Mouse (Mus musculus): ENCODE measurements around the gene Atp2b2. TPM values are rescaled to one million over a fixed set of nuclear protein-coding genes. Genes with fewer than 3 reads are reported as not detected.

Atp2b2 gene
- polyA plus RNA-seq, 1 experiment, result not detected

GRCm38 (mm10) chr6:113884806-113885205, 157.6 kb downstream of the Atp2b2 start:
- no peak for TF ChIP-seq CTCF (IDR thresholded peaks at IDR 0.05; ENCODE audit: low read depth, low read length)
- TF ChIP-seq POLR2A (IDR thresholded peaks at IDR 0.05; ENCODE audit: borderline replicate concordance, low read depth, low read length), result no peak
- no peak overlapping the region for H3K4me3 ChIP-seq (ENCODE audit: insufficient read depth, low read length)
- H3K4me1 ChIP-seq (ENCODE audit: control insufficient read depth, insufficient read depth, low read length), result no peaks in the 10 kb centered on the region
- no peak overlapping the region for H3K27ac ChIP-seq (ENCODE audit: insufficient read depth, low read depth, low read length)

- no peak overlapping the region for H3K27ac ChIP-seq (ENCODE audit: insufficient read depth, low read depth, low read length)
- no peak overlapping the region for H3K4me3 ChIP-seq (ENCODE audit: insufficient read depth, low read length)
- no peaks in the 10 kb centered on the region for H3K4me1 ChIP-seq (ENCODE audit: control insufficient read depth, insufficient read depth, low read length)
- TF ChIP-seq CTCF (IDR thresholded peaks at IDR 0.05; ENCODE audit: low read depth, low read length), result no peak
- no peak for TF ChIP-seq POLR2A (IDR thresholded peaks at IDR 0.05; ENCODE audit: borderline replicate concordance, low read depth, low read length)
These were observed 159.2 kb downstream of the Atp2b2 start for GRCm38 (mm10) chr6:113883225-113883624.

- no peaks in the 10 kb centered on the region for H3K4me1 ChIP-seq (ENCODE audit: control insufficient read depth, insufficient read depth, low read length)
- H3K4me3 ChIP-seq (ENCODE audit: insufficient read depth, low read length), result no peak overlapping the region
- H3K27ac ChIP-seq (ENCODE audit: insufficient read depth, low read depth, low read length), result no peak overlapping the region
- no peak for TF ChIP-seq POLR2A (IDR thresholded peaks at IDR 0.05; ENCODE audit: borderline replicate concordance, low read depth, low read length)
These were observed 160.0 kb downstream of the Atp2b2 start for GRCm38 (mm10) chr6:113882396-113882795.

GRCm38 (mm10) chr6:113881561-113882243, 160.7 kb downstream of the Atp2b2 start:
- TF ChIP-seq POLR2A (IDR thresholded peaks at IDR 0.05; ENCODE audit: borderline replicate concordance, low read depth, low read length), result no peak
- no peak for TF ChIP-seq CTCF (IDR thresholded peaks at IDR 0.05; ENCODE audit: low read depth, low read length)
- H3K4me3 ChIP-seq (ENCODE audit: insufficient read depth, low read length), result no peak overlapping the region
- H3K4me1 ChIP-seq (ENCODE audit: control insufficient read depth, insufficient read depth, low read length), result no peaks in the 10 kb centered on the region
- no peak overlapping the region for H3K27ac ChIP-seq (ENCODE audit: insufficient read depth, low read depth, low read length)

- Histone ChIP-seq H3K4me3 (ENCODE audit: insufficient read depth, low read length) (no peak overlapping the region), H3K4me1 (ENCODE audit: control insufficient read depth, insufficient read depth, low read length) (no peaks in the 10 kb centered on the region), H3K27ac (ENCODE audit: insufficient read depth, low read depth, low read length) (no peak overlapping the region)
- TF ChIP-seq POLR2A (IDR thresholded peaks at IDR 0.05; ENCODE audit: borderline replicate concordance, low read depth, low read length), result no peak
- TF ChIP-seq CTCF (IDR thresholded peaks at IDR 0.05; ENCODE audit: low read depth, low read length), result no peak
These were observed 163.0 kb downstream of the Atp2b2 start for GRCm38 (mm10) chr6:113879366-113879765.

- H3K4me1 ChIP-seq (ENCODE audit: control insufficient read depth, insufficient read depth, low read length), result no peaks in the 10 kb centered on the region
- TF ChIP-seq CTCF (IDR thresholded peaks at IDR 0.05; ENCODE audit: low read depth, low read length) (no peak), POLR2A (IDR thresholded peaks at IDR 0.05; ENCODE audit: borderline replicate concordance, low read depth, low read length) (no peak)
- H3K4me3 ChIP-seq (ENCODE audit: insufficient read depth, low read length), result no peak overlapping the region
- no peak overlapping the region for H3K27ac ChIP-seq (ENCODE audit: insufficient read depth, low read depth, low read length)
These were observed 163.8 kb downstream of the Atp2b2 start for GRCm38 (mm10) chr6:113878510-113879128.

- Histone ChIP-seq H3K27ac (ENCODE audit: insufficient read depth, low read depth, low read length) (no peak overlapping the region), H3K4me1 (ENCODE audit: control insufficient read depth, insufficient read depth, low read length) (no peaks in the 10 kb centered on the region), H3K4me3 (ENCODE audit: insufficient read depth, low read length) (no peak overlapping the region)
- TF ChIP-seq CTCF (IDR thresholded peaks at IDR 0.05; ENCODE audit: low read depth, low read length) (no peak), POLR2A (IDR thresholded peaks at IDR 0.05; ENCODE audit: borderline replicate concordance, low read depth, low read length) (no peak)
These were observed 165.8 kb downstream of the Atp2b2 start for GRCm38 (mm10) chr6:113876585-113876984.

GRCm38 (mm10) chr6:113875201-113875600, 167.2 kb downstream of the Atp2b2 start:
- no peaks in the 10 kb centered on the region for H3K4me1 ChIP-seq (ENCODE audit: control insufficient read depth, insufficient read depth, low read length)
- no peak overlapping the region for H3K4me3 ChIP-seq (ENCODE audit: insufficient read depth, low read length)
- TF ChIP-seq POLR2A (IDR thresholded peaks at IDR 0.05; ENCODE audit: borderline replicate concordance, low read depth, low read length) (no peak), CTCF (IDR thresholded peaks at IDR 0.05; ENCODE audit: low read depth, low read length) (no peak)
- H3K27ac ChIP-seq (ENCODE audit: insufficient read depth, low read depth, low read length), result no peak overlapping the region

- no peaks in the 10 kb centered on the region for H3K4me1 ChIP-seq (ENCODE audit: control insufficient read depth, insufficient read depth, low read length)
- H3K4me3 ChIP-seq (ENCODE audit: insufficient read depth, low read length), result no peak overlapping the region
- no peak overlapping the region for H3K27ac ChIP-seq (ENCODE audit: insufficient read depth, low read depth, low read length)
- TF ChIP-seq POLR2A (IDR thresholded peaks at IDR 0.05; ENCODE audit: borderline replicate concordance, low read depth, low read length) (no peak), CTCF (IDR thresholded peaks at IDR 0.05; ENCODE audit: low read depth, low read length) (no peak)
These were observed 169.8 kb downstream of the Atp2b2 start for GRCm38 (mm10) chr6:113872654-113873053.

- no peaks in the 10 kb centered on the region for H3K4me1 ChIP-seq (ENCODE audit: control insufficient read depth, insufficient read depth, low read length)
- no peak overlapping the region for H3K27ac ChIP-seq (ENCODE audit: insufficient read depth, low read depth, low read length)
- TF ChIP-seq POLR2A (IDR thresholded peaks at IDR 0.05; ENCODE audit: borderline replicate concordance, low read depth, low read length), result no peak
- TF ChIP-seq CTCF (IDR thresholded peaks at IDR 0.05; ENCODE audit: low read depth, low read length), result no peak
These were observed 171.6 kb downstream of the Atp2b2 start for GRCm38 (mm10) chr6:113870775-113871174.

More at GRCm38 (mm10) chr6:113870775-113871174, 171.6 kb downstream of the Atp2b2 start:
- H3K4me3 ChIP-seq (ENCODE audit: insufficient read depth, low read length), result no peak overlapping the region

All from bone marrow macrophage, adult 2 months (primary cell).